Mouse (Mus musculus): ENCODE results near the gene Gcgr.

DNA sequence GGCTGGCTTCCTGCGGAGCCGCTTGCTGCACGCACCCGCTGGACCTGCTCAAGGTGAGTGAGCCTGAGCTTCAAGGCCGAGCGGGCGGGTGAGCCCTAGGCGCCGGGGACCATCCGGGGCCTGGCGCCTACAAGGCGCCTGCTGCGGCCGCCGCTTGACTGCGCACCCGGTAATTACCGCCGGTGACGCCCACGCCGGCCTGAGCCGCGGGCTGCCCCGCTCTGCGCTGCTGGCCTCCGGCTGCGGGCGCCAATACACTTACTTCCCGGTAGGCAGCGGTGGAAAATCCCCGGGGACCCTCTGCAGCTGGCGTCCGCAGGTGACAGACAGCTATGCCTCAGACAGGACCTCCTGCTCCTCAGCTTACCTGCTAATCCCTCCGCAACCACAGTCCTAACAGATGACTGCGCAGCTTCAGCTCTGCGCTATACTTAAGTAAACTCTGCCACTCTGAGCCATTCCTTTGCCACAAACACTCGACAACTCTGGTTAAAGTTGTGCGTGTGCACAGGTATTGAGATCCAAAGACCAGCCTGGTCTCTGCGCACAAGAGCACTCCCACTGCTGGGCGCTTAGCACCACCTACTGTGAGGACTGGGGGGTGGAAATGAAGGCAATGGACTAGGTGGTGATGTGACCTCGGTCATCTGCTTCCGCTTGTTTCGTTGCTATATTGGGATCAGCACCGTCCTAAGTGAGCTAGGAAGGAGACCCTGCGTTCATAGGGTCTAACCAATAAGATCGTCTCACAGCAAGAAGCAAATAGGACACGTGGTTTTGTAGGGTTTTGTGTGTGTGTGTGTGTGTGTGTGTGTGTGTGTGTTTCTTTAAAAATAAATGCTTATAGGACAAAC lies 38.2 kb upstream of the Gcgr start:
- no peak for TF ChIP-seq CTCF (IDR thresholded peaks at IDR 0.05; ENCODE audit: control insufficient read depth, insufficient read depth, insufficient read length)
- peak; percentile 79 for TF ChIP-seq USF1 (IDR thresholded peaks at IDR 0.05; ENCODE audit: low read depth)
- TF ChIP-seq MYOG (IDR thresholded peaks at IDR 0.05; ENCODE audit: control insufficient read depth, extremely low read depth, insufficient read length) = no peak
- no peak for TF ChIP-seq CEBPB (IDR thresholded peaks at IDR 0.05; ENCODE audit: low read depth)
- TF ChIP-seq MAX (IDR thresholded peaks at IDR 0.05) = no peak
